Mouse (Mus musculus): ENCODE measurements around the gene Rras2.

DNA sequence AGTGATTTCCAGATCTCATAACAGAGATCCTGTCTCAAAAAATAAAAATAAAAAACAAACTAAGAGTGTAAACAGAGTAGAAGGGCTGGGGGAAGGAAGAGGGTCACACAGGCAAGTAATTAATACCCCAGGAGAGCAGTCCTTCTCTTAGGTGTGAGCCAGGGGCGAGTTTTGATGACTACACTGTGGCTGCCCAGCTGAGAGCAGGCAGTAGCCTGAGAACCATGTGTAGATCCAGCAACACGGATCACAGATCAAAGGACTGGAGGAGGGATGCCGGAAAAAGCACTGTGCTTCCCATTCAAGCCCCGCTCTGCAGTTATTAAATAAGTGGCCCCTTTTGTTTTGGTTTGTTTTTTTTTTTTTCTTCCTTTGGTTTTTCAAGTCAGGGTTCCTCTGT is 15.0 kb downstream of the Rras2 start:
- TF ChIP-seq CTCF (IDR thresholded peaks at IDR 0.05; ENCODE audit: low read depth) (no peak), EP300 (IDR thresholded peaks at IDR 0.05; ENCODE audit: low read depth) (no peak)
